Mouse (Mus musculus): ENCODE measurements around the gene Sirpa. TPM values are rescaled to one million over a fixed set of nuclear protein-coding genes. Genes with fewer than 3 reads are reported as not detected.

The Sirpa gene
- polyA plus RNA-seq, 1 experiment from 2014 or later, result 110 TPM

DNA sequence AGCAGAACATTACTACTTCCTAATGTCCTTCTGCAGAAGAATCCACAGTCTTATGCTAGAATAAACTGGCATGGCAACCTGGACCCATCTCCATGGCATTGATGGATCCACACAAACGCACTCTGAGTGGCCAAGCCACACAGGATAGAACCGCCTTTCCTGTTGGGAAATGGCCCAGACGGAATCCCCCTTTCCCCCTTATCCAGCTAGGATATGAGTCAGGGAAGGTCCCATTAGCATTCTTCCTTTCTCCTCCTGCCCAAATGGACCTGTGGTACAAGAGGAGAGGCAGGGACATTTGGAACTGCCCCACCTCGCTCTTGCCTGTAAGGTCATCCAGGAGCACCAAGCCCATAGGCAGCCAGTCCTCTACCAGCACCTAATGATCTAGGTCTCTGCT lies 10.4 kb upstream of the Sirpa start:
- CTCF ChIA-PET, result interaction anchor here (1.3 kb wide), 1 partner anchor 64 kb away, joined by 3 read pairs; no protein-coding TSS in a partner anchor
- in situ Hi-C loops (cut with MboI; ENCODE audit: low pct_unique_long_range_greater_than_20kb), result no loop called here
- H3K27me3 ChIP-seq, result peaks cover 2% of the 10 kb centered on the region
- POLR2A ChIA-PET, result no interaction called here
- ATAC-seq (no peak), DNase-seq (ENCODE audit: low read depth, low spot score) (no peak)
- no peak for TF ChIP-seq CTCF (IDR thresholded peaks at IDR 0.05)

DNA sequence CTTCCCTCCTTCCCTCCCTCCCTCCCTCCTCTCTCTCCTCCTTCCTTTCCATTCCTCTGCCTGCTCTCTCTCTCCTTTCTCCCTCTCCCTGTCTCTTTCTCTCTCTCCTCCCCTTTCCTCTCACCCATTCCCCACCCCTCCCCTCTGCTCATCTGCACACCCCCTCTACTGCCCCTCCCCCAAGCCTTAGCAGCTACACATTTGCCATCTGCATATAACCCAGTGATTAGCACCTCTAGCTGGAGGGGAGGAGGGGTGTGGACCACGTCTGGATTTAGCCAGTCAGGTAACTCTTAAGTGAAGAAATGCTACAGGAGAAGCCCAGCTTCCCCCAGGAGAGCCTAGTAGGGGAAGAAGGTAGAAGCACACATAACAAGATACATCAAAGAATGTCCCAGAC lies 7.7 kb upstream of the Sirpa start:
- POLR2A ChIA-PET, result no interaction called here
- in situ Hi-C loops (cut with MboI; ENCODE audit: low pct_unique_long_range_greater_than_20kb), result no loop called here
- peaks cover 2% of the 10 kb centered on the region for H3K27me3 ChIP-seq
- CTCF ChIA-PET, result no interaction called here
- DNase-seq (ENCODE audit: low read depth, low spot score) (no peak), ATAC-seq (no peak)
- no peak for TF ChIP-seq CTCF (IDR thresholded peaks at IDR 0.05)

DNA sequence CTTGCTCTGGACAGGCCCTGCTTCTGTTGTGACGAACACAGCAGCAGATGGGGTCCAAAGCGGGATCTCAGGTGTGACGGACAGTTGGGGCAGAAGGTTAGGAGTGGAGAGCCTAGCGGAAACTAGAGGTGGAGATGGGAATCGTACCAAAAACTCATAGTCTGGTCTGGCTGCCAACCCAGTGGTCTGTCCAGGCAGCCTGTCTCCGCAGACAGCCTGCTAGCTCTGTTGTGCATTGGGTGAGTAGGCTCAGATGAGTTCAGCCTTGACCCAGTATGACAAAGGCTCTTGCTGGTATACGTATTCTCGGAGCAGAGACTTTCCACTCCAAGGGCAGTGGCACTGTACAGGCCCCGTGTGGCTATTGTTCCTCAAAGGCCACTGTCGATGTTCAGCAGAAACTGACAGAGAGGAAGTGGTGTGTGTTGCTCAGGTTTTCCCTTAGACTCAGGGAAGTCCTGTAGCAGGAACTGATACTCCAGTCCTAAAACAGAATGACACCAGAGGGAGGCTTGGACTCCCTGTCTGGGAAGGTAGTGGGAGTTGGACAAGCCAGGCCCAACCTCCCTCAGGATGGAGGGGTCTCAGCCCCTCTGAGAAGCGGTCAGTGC lies 6.6 kb upstream of the Sirpa start:
- in situ Hi-C loops (cut with MboI; ENCODE audit: low pct_unique_long_range_greater_than_20kb), result no loop called here
- no peak for ATAC-seq
- CTCF ChIA-PET, result no interaction called here
- no peak for DNase-seq (ENCODE audit: low read depth, low spot score)
- TF ChIP-seq CTCF (IDR thresholded peaks at IDR 0.05), result no peak
- POLR2A ChIA-PET, result no interaction called here
- peaks cover 2% of the 10 kb centered on the region for H3K27me3 ChIP-seq

DNA sequence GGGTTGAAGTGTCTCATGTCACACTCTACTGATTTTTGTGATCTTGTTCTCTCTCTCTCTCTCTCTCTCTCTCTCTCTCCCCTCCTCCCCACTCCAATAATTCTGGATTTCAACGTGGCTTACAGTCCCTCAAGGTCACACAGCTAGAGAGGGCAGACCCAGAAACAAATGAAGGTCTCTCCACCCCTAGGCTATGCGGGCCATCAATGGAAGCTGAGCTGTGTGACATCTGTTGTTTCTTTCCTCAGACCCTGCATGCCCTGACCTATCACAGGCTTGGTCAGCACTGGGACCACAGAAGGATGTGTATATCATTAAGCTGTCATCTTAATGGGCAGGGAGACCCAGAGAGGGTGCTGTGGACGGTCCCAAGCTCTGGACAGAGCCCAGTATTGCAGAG lies 5.4 kb upstream of the Sirpa start:
- CTCF ChIA-PET, result no interaction called here
- in situ Hi-C loops (cut with MboI; ENCODE audit: low pct_unique_long_range_greater_than_20kb), result no loop called here
- H3K27me3 ChIP-seq, result peaks cover 2% of the 10 kb centered on the region
- TF ChIP-seq CTCF (IDR thresholded peaks at IDR 0.05), result no peak
- ATAC-seq (no peak), DNase-seq (ENCODE audit: low read depth, low spot score) (no peak)
- POLR2A ChIA-PET, result no interaction called here

DNA sequence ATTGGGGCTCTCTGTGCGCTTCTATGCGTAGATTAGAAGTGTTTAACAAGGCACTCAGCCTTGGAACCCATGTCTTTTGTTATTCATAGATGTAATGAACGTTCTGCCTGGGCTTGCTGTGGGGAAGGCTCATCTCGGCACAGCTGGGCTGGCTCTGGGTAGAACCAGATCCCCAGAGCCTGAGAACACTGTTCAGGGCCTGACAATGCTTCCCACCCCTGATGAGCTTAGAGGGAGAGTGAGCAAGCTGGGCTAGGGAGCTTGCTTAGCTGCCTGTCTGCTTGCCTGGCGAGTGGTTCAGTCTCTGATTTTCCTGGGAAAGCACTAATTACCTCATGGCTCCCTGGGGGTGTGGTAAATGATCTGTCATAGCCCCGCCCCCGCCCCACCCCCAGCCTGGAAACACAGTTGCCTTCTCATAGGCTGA lies 4.8 kb upstream of the Sirpa start:
- CTCF ChIA-PET, result no interaction called here
- POLR2A ChIA-PET, result no interaction called here
- in situ Hi-C loops (cut with MboI; ENCODE audit: low pct_unique_long_range_greater_than_20kb), result no loop called here
- no peak for ATAC-seq
- no peak for DNase-seq (ENCODE audit: low read depth, low spot score)
- peaks cover 2% of the 10 kb centered on the region for H3K27me3 ChIP-seq
- TF ChIP-seq CTCF (IDR thresholded peaks at IDR 0.05), result no peak

GRCm38 (mm10) chr2:129591897-129592296 lies 738 bp upstream of the Sirpa start:
- DNase-seq (ENCODE audit: low read depth, low spot score) (no peak), ATAC-seq (no peak)
- CTCF ChIA-PET, result interaction anchor here (1.2 kb wide), 1 partner anchor 60 kb away, joined by 3 read pairs; no protein-coding TSS in a partner anchor
- H3K27me3 ChIP-seq, result peaks cover 2% of the 10 kb centered on the region
- POLR2A ChIA-PET, result interaction anchor here (1.2 kb wide), 1 partner anchor 15 kb away, joined by 3 read pairs; no protein-coding TSS in a partner anchor
- in situ Hi-C loops (cut with MboI; ENCODE audit: low pct_unique_long_range_greater_than_20kb), result no loop called here
- no peak for TF ChIP-seq CTCF (IDR thresholded peaks at IDR 0.05)

DNA sequence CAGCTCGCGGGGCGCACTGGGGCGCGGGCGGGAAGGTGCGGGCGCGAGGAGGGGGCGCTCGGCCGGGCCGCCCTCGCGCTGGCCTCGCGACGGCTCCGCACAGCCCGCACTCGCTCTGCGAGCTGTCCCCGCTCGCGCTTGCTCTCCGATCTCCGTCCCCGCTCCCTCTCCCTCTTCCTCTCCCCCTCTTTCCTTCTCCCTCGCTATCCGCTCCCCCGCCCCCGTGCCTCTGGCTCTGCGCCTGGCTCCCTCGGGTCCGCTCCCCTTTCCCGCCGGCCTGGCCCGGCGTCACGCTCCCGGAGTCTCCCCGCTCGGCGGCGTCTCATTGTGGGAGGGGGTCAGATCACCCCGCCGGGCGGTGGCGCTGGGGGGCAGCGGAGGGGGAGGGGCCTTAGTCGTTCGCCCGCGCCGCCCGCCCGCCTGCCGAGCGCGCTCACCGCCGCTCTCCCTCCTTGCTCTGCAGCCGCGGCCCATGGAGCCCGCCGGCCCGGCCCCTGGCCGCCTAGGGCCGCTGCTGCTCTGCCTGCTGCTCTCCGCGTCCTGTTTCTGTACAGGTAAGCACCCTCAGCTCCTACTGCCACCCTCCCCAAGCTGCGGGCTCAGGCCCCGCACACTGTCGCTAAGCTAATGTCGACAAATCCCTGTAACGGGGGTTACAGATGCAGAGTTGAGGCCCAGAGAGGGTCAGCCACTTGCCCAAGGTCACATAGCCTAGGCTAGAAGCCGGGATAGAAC lies 673 bp downstream of the Sirpa start:
- no peaks in the 10 kb centered on the region for H3K27me3 ChIP-seq
- CTCF ChIA-PET, result interaction anchor here (1.2 kb wide), 1 partner anchor 62 kb away, joined by 3 read pairs; no protein-coding TSS in a partner anchor
- TF ChIP-seq CTCF (IDR thresholded peaks at IDR 0.05), result no peak
- in situ Hi-C loops (cut with MboI; ENCODE audit: low pct_unique_long_range_greater_than_20kb), result no loop called here
- ATAC-seq (peak; percentile 54), DNase-seq (ENCODE audit: low read depth, low spot score) (no peak)
- POLR2A ChIA-PET, result interaction anchor here (1.2 kb wide), 1 partner anchor 13 kb away, joined by 3 read pairs; no protein-coding TSS in a partner anchor

DNA sequence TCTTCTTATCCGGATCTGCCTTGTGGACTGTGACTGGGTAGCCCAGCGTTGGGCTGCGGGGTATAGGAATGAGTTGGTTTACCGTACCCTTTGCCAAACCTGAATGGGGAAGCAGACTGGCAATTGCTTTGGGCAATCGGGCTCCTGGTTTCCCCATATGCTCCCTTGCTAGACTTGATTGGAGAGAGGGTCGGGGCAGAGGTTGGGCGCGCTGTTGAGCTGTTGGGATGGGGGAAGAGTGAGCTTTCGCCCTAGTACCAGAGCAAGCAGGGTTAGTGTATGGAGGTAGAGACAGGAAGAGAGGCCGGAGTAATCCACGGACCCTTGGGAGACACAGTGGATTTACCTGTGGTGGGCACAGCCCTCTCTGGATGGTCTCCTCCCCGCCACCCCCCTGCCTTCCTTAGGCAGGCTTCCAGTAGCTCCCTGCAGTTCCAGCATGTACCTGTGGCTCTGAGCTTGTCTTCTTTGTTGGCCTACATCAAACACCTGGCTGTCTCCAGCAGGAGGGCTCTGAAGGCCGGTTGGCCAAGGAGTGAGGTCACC lies 1.3 kb downstream of the Sirpa start:
- POLR2A ChIA-PET, result no interaction called here
- DNase-seq (ENCODE audit: low read depth, low spot score) (no peak), ATAC-seq (peak; percentile 1)
- in situ Hi-C loops (cut with MboI; ENCODE audit: low pct_unique_long_range_greater_than_20kb), result no loop called here
- CTCF ChIA-PET, result no interaction called here
- TF ChIP-seq CTCF (IDR thresholded peaks at IDR 0.05), result no peak
- no peaks in the 10 kb centered on the region for H3K27me3 ChIP-seq

DNA sequence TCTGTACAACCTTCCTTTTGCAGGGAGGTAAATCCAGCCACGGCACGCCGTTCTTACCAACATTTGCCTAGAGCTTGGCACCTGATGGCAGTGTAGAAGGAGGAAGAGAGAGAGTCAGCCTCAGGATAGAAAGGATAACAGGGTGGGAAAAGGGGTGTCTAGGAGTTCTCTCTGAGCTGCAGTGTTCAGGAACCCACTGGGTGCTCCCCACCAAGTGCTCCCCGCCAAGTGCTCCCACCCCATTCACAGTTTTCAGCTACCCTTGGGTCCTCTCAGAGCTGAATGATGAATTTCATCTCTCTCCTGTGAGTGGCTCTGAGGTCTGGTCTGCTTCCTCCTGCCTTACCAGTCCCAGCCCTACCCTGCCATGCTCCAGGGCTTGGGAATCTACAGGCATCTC lies 1.9 kb downstream of the Sirpa start:
- in situ Hi-C loops (cut with MboI; ENCODE audit: low pct_unique_long_range_greater_than_20kb), result no loop called here
- H3K27me3 ChIP-seq, result no peaks in the 10 kb centered on the region
- POLR2A ChIA-PET, result no interaction called here
- no peak for DNase-seq (ENCODE audit: low read depth, low spot score)
- no peak for ATAC-seq
- no peak for TF ChIP-seq CTCF (IDR thresholded peaks at IDR 0.05)
- CTCF ChIA-PET, result no interaction called here

DNA sequence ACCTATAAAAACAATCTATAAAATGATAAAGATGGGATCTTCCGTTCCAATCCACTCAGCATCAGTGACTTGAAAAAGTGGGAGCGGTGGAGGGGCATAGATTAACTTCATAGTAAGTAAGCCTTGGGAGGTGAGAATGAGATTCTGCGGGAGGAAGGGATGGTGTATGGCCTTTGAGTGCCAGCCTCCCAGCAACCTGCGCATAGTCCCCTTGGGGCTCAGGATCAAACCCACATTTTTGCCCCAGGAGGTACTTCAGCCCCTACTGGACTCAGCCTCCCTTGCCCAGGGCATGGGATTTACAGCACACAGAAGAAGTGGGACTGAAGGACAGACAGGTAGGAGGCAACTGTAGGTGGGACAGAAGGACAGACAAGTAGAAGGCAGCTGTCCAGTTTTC lies 2.6 kb downstream of the Sirpa start:
- TF ChIP-seq CTCF (IDR thresholded peaks at IDR 0.05), result no peak
- ChIA-PET CTCF (no interaction called here), POLR2A (no interaction called here)
- H3K27me3 ChIP-seq, result no peaks in the 10 kb centered on the region
- in situ Hi-C loops (cut with MboI; ENCODE audit: low pct_unique_long_range_greater_than_20kb), result no loop called here
- ATAC-seq (no peak), DNase-seq (ENCODE audit: low read depth, low spot score) (no peak)

DNA sequence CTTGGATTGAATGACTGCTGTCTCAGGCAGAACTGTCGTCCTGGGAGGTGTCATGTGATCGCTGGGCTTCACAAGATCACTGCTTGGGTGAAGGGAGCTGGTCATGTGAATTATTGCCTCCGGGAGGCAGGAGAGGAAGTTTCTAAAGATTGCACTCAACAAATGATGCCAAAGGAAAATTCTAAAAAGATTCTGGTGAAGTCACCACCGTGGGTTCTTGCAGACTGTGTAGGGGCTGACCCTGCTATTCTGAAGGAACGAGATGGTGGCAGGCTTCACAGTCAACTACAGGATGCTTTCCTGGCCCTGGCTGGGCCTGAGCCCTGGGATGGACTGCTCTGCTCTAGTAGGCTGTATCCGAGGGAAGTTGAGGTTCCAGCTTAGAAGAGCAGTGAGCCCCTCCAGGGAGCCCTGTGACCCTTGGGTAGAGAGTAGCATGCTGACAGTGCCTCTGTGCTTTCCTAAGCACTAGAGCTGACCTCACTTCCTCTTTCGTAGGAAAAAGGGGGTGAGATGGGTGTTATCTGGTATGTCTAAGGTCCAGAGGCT lies 3.1 kb downstream of the Sirpa start:
- in situ Hi-C loops (cut with MboI; ENCODE audit: low pct_unique_long_range_greater_than_20kb), result no loop called here
- DNase-seq (ENCODE audit: low read depth, low spot score), result no peak
- CTCF ChIA-PET, result no interaction called here
- no peak for ATAC-seq
- TF ChIP-seq CTCF (IDR thresholded peaks at IDR 0.05), result no peak
- no peaks in the 10 kb centered on the region for H3K27me3 ChIP-seq
- POLR2A ChIA-PET, result no interaction called here

All from Patski (cell line).